Mouse (Mus musculus) effector memory CD4-positive, alpha-beta T cell, adult 7 months (primary cell): ENCODE data around the gene Pmpcb. TPM values are rescaled to one million over a fixed set of nuclear protein-coding genes. Genes with fewer than 3 reads are reported as not detected.

ENCODE experiments used
- polyA plus RNA-seq: library from polyadenylated mRNA; unstranded; fragments of 100-300 nt; shearing (Covaris generic); gene quantifications from one replicate; pipeline ENCODE4 v1.2.1, GENCODE M21; 2017

Gene Pmpcb
- 40.6 TPM for polyA plus RNA-seq

GRCm38 (mm10) chr5:21736956-21737585 lies at the start of gene Pmpcb:
Gene Pmpcb (plus strand): TSS chr5:21737141.

GRCm38 (mm10) chr5:21701351-21702008 lies 35.5 kb upstream of the Pmpcb start, which contains the start of gene Napepld:
Gene Napepld (minus strand): TSS chr5:21701396.

GRCm38 (mm10) chr5:21785053-21785452 lies 48.1 kb downstream of the Pmpcb start, which contains the start of the genes Dnajc2 and Psmc2:
Gene Dnajc2 (minus strand): TSS chr5:21785251.
Gene Psmc2 (plus strand): TSS chr5:21785283.

Other genes starting within 250 kb of the Pmpcb start
- not detected for gene Lrrc17, start 193.6 kb upstream of the Pmpcb start, polyA plus RNA-seq
- not detected for gene Fbxl13, start 91.5 kb upstream of the Pmpcb start, polyA plus RNA-seq
- gene Armc10, start 91.3 kb upstream of the Pmpcb start, polyA plus RNA-seq: 23.7 TPM
- gene Napepld, start 35.7 kb upstream of the Pmpcb start, polyA plus RNA-seq: 1.4 TPM
- 61.1 TPM for gene Dnajc2, start 48.1 kb downstream of the Pmpcb start, polyA plus RNA-seq
- 107 TPM for gene Psmc2, start 48.1 kb downstream of the Pmpcb start, polyA plus RNA-seq
- not detected for gene Slc26a5, start 128.5 kb downstream of the Pmpcb start, polyA plus RNA-seq